Mouse (Mus musculus) hindbrain, embryonic 14.5 days (tissue): Measurements from ENCODE around the gene Fgf14. TPM values are rescaled to one million over a fixed set of nuclear protein-coding genes. Genes with fewer than 3 reads are reported as not detected.
"Not testable (repeated sequence)": the region's sequence is repeated elsewhere in the genome, so short reads cannot be mapped to it uniquely, and the experiment has no call there.

Source experiments
- ATAC-seq: fragments of 200-750 bp; cut with Nextera tagmentation; 2 replicates; pipeline ENCODE4 v1.8.0; 2017; ENCODE audit warnings: moderate number of reproducible peaks, mild to moderate bottlenecking, moderate TSS enrichment, moderate library complexity; ENCODE audit not compliant: low FRiP score
- DNase-seq: peaks from one replicate; pipeline ENCODE4 v3.0.0-alpha.2; 2015; ENCODE audit warnings: low spot score
- H3K27ac ChIP-seq: fragments of 300-500 bp; sonication (generic); 2 replicates; pipeline ENCODE4 v1.5.1; 2014; ENCODE audit warnings: mild to moderate bottlenecking, moderate library complexity
- H3K27me3 ChIP-seq: fragments of 300-500 bp; sonication (generic); 2 replicates; pipeline ENCODE4 v1.6.1; 2014; ENCODE audit warnings: mild to moderate bottlenecking, low read length, mixed read lengths; ENCODE audit not compliant: control insufficient read depth, insufficient read depth
- H3K36me3 ChIP-seq: fragments of 300-500 bp; sonication (generic); replicated peaks from 2 replicates; pipeline ENCODE4 v1.6.1; 2014; ENCODE audit not compliant: control insufficient read depth, insufficient read depth
- H3K4me1 ChIP-seq: fragments of 300-500 bp; sonication (generic); replicated peaks from 2 replicates; pipeline ENCODE4 v1.6.1; 2014; ENCODE audit warnings: antibody characterized with exemption, low read length, mixed read lengths; ENCODE audit not compliant: control insufficient read depth, insufficient read depth
- H3K4me2 ChIP-seq: fragments of 300-500 bp; sonication (generic); replicated peaks from 2 replicates; pipeline ENCODE4 v1.6.1; 2014; ENCODE audit warnings: mild to moderate bottlenecking, moderate library complexity
- H3K4me3 ChIP-seq: fragments of 300-500 bp; sonication (generic); replicated peaks from 2 replicates; pipeline ENCODE4 v1.5.1; 2014; ENCODE audit warnings: mild to moderate bottlenecking, low read length
- H3K9ac ChIP-seq: fragments of 300-500 bp; sonication (generic); 2 replicates; pipeline ENCODE4 v1.6.1; 2014
- H3K9me3 ChIP-seq: fragments of 300-500 bp; sonication (generic); 2 replicates; pipeline ENCODE4 v1.6.1; 2016; ENCODE audit warnings: low read length; ENCODE audit not compliant: control insufficient read depth
- WGBS: fragments of 180-500 bp; shearing (Covaris S2); extraction: QIAGEN DNeasy Blood & Tissue Kit; methylation state at CpG from one replicate; pipeline ENCODE4 v1.1.7; 2014; 5-methylcytosine and 5-hydroxymethylcytosine counted together
- polyA plus RNA-seq: library from polyadenylated mRNA; unstranded; fragments of >200 nt; fragmentation: Nextera tagmentation; extraction: Ambion mirVana; gene quantifications from 2 replicates; pipeline ENCODE4 v1.2.1, GENCODE M21; 2014

The Fgf14 gene
- polyA plus RNA-seq, 1 experiment from 2014 or later = 38.4 TPM

DNA sequence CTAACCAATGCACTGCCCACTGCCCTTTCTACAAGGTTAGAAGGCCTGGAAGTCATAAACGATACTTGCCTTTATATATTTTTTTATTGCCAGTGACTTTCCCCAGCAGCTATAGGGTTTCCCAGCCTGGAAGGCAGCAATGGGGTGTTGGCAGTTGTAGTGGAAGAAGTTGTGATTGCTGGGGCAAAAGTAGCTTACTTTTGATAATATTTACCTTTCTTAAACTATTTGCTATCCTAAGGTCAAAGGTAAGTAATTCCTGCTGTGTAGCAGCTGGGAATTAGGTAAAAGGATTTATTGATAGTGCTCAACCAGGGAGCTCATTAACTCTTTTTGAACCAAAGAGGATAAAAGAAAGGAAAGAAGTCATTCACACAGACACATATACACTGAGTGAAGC lies 164.9 kb downstream of the Fgf14 start:
- WGBS = 88% methylated on average over 1 of the region's 1 CpGs
- Histone ChIP-seq H3K36me3 (no peaks in the 10 kb centered on the region), H3K4me1 (no peaks in the 10 kb centered on the region), H3K27me3 (no peaks in the 10 kb centered on the region), H3K9me3 (no peaks in the 10 kb centered on the region), H3K4me3 (no peak overlapping the region), H3K4me2 (no peak overlapping the region), H3K27ac (no peak overlapping the region), H3K9ac (no peak overlapping the region)
- ATAC-seq = no peak
- no peak for DNase-seq

DNA sequence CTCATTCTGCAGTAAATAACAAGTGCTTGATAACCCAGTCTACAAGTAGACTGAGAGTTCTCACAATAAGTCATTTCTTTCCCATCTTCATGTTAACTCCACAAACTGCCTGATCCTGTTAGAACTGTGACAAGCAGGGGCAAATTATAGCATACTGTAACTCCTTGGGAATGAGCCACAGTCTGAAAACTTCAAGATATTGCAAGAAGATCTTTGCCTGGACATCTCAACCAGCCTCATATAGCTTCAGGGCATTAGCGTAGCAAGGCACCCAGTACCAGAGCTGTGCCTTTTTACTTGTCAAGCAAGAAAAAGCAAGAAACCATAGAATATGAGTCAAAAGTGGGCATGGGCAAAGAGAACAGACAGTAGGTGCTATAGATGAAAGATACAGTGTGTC lies 188.0 kb downstream of the Fgf14 start:
- no peaks in the 10 kb centered on the region for H3K27me3 ChIP-seq
- H3K9me3 ChIP-seq = no peaks in the 10 kb centered on the region
- H3K9ac ChIP-seq = no peak overlapping the region
- DNase-seq = no peak
- WGBS = 98% methylated on average over 1 of the region's 1 CpGs
- H3K36me3 ChIP-seq = no peaks in the 10 kb centered on the region
- H3K4me1 ChIP-seq = no peaks in the 10 kb centered on the region
- H3K4me3 ChIP-seq = no peak overlapping the region
- no peak overlapping the region for H3K4me2 ChIP-seq
- H3K27ac ChIP-seq = no peak overlapping the region
- ATAC-seq = no peak

DNA sequence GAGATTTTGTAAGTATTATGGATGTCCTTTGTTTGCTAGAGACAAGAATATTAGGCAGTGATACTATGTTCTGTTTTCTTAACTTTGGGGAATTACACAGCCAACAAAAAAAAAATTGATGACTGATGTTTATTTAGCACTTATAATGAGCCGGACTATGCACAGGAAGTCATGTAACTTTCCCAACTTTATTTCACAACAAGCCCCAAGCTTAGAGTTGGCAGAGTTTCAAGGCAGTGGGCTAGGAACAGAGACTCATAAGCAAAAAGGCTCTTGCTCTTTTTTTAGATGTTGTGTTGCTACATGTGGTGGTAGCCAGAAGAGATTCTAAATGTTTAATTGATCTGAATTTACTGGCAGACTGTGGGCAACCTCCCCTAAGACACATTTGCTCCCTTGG lies 191.7 kb downstream of the Fgf14 start:
- Histone ChIP-seq H3K27ac (no peak overlapping the region), H3K4me3 (no peak overlapping the region), H3K4me2 (no peak overlapping the region), H3K27me3 (no peaks in the 10 kb centered on the region), H3K36me3 (no peaks in the 10 kb centered on the region), H3K9me3 (no peaks in the 10 kb centered on the region), H3K9ac (no peak overlapping the region), H3K4me1 (no peaks in the 10 kb centered on the region)
- ATAC-seq (no peak), DNase-seq (no peak)
- WGBS = 95% methylated on average over 1 of the region's 1 CpGs

DNA sequence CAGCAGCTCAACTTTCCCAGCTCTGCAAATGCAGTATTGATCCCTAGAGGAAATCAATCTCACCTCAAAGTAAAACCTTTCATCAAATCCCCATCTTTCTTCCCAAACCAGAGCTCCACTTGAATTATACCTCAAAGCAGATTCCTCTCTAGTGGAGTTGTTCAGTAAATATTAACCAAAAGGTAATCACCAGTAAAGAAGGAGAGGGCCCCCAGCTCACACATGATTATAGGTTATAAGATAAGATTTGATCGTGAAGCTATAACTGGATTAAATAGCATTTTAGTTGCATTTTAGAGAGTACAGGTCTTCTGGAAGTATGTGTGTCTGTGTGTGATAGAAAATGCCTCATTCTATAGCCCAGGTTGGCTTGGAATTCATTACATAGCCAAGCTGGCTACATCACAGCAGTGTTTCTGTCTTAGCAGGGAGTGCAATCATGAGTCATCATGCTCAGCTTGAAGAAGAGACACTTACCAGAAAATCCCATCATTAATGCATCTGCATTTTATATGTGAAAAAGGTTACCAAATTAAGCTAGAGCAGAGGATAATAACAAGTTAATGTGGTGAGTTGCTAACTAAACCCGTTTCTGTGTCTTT lies 202.8 kb downstream of the Fgf14 start:
- H3K9me3 ChIP-seq = no peaks in the 10 kb centered on the region
- ATAC-seq (no peak), DNase-seq (no peak)
- no peak overlapping the region for H3K4me3 ChIP-seq
- no peaks in the 10 kb centered on the region for H3K4me1 ChIP-seq
- H3K36me3 ChIP-seq = no peaks in the 10 kb centered on the region
- H3K4me2 ChIP-seq = no peak overlapping the region
- H3K9ac ChIP-seq = no peak overlapping the region
- 80% methylated on average over 2 of the region's 2 CpGs for WGBS
- H3K27me3 ChIP-seq = no peaks in the 10 kb centered on the region
- H3K27ac ChIP-seq = no peak overlapping the region

DNA sequence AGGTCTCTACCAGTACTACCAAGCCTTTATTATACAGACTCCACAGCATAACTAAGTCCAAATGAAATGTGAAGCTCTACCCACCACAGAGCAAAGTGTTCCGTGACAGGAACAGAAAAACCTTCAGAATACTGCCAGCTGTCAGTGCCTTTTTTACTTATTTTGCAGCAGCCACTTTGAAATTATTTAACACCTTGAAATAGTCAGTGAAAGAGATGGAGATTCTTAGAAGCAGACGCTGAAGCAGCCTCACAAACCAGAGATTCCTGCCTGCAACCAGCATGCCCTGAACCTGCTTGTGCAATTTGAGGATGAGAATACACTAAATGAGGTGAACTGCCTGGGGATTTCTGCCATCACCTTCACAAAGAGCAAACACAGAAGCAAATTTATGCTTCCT lies 206.0 kb downstream of the Fgf14 start:
- H3K27me3 ChIP-seq = no peaks in the 10 kb centered on the region

DNA sequence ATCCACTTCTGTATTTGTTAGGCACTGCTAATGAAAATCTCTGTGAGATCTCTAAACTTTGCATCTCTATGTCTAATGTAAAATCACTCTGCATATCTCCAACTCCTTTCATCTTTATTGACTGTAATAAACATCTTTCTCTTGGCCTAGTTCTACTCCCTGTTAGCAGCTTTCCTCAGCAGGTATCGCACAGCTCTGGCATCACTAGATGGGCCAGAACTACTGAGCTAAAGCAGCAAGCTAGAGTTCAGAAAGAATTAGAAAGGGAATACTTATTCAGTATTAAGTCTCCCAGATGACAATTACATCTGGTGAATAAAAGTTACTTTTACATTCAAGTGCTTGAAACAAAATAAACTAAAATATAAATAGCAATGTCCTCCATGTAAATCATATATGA lies 221.8 kb downstream of the Fgf14 start:
- H3K4me2 ChIP-seq = no peak overlapping the region
- DNase-seq = no peak
- ATAC-seq = no peak
- H3K9ac ChIP-seq = no peak overlapping the region
- no peaks in the 10 kb centered on the region for H3K4me1 ChIP-seq
- 96% methylated on average over 1 of the region's 1 CpGs for WGBS
- no peaks in the 10 kb centered on the region for H3K36me3 ChIP-seq
- H3K27ac ChIP-seq = no peak overlapping the region
- no peak overlapping the region for H3K4me3 ChIP-seq
- no peaks in the 10 kb centered on the region for H3K9me3 ChIP-seq
- H3K27me3 ChIP-seq = no peaks in the 10 kb centered on the region

More for the DNA sequence above, 206.0 kb downstream of the Fgf14 start:
- DNase-seq (no peak), ATAC-seq (no peak)
- H3K9ac ChIP-seq = no peak overlapping the region
- no peaks in the 10 kb centered on the region for H3K36me3 ChIP-seq
- WGBS = 79% methylated on average over 2 of the region's 2 CpGs
- H3K4me1 ChIP-seq = no peaks in the 10 kb centered on the region
- H3K27ac ChIP-seq = no peak overlapping the region
- no peaks in the 10 kb centered on the region for H3K9me3 ChIP-seq
- no peak overlapping the region for H3K4me2 ChIP-seq
- H3K4me3 ChIP-seq = no peak overlapping the region

DNA sequence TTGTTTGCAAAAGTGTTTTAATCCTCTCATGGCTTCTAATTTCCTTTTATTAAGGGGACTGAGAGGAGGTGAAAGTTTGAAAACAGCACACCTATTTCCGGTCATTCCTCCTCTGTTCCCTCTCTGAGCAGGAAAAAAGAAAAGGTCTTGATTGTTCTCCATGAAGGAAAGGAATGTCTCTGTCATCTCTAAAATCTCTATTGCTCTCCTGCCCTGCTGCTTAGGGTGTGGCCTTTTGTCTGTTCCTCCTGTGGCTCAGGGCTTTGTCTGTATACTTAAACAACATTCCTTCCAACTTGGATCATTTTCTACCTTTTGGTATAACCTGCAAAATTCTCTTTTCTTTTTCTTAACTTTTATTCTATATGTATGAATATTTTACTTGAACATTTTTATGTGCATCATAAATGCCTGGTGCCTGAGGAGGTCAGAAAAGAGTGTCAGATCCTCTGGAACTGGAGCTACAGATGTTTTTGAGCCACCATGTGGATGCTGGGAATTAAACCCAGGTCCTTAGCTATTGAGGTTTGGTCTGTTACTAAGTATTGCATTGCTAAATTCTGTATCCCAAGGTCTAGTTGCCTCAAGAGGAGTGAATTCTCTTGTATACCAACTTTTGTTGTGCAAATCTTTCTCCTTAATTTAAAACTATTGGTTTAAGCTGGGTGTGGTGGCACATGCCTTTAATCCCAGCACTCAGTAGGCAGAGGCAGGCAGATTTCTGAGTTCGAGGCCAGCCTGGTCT lies 230.7 kb downstream of the Fgf14 start:
- ATAC-seq (no peak), DNase-seq (no peak)
- Histone ChIP-seq H3K27ac (no peak overlapping the region), H3K36me3 (no peaks in the 10 kb centered on the region), H3K4me1 (no peaks in the 10 kb centered on the region), H3K4me3 (no peak overlapping the region), H3K9ac (no peak overlapping the region), H3K4me2 (no peak overlapping the region), H3K27me3 (no peaks in the 10 kb centered on the region), H3K9me3 (no peaks in the 10 kb centered on the region)
- 76% methylated on average over 2 of the region's 2 CpGs for WGBS

DNA sequence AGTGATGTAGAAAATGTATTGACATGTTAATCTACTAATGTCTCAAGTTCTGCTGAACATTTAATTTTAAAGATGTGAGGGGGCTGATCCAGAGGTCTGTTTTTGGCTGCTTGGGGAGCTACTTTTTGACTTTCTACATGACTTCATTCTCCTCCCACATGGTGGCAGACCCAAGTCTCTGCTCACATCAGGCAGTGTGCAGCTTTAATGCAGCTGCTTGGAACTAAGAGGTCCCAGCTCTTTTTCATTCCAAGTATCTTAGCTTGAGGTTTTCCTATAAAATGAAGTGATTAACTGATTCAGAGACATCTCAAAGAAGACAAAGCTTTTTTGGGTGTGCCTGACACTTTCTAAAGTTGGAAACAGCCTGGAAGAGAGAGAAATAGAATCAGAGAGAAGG lies 232.1 kb downstream of the Fgf14 start:
- no peaks in the 10 kb centered on the region for H3K27me3 ChIP-seq
- no peaks in the 10 kb centered on the region for H3K9me3 ChIP-seq
- H3K9ac ChIP-seq = no peak overlapping the region
- H3K4me2 ChIP-seq = no peak overlapping the region
- H3K27ac ChIP-seq = no peak overlapping the region
- DNase-seq = no peak
- H3K4me1 ChIP-seq = no peaks in the 10 kb centered on the region
- ATAC-seq = no peak
- no peaks in the 10 kb centered on the region for H3K36me3 ChIP-seq
- no peak overlapping the region for H3K4me3 ChIP-seq

DNA sequence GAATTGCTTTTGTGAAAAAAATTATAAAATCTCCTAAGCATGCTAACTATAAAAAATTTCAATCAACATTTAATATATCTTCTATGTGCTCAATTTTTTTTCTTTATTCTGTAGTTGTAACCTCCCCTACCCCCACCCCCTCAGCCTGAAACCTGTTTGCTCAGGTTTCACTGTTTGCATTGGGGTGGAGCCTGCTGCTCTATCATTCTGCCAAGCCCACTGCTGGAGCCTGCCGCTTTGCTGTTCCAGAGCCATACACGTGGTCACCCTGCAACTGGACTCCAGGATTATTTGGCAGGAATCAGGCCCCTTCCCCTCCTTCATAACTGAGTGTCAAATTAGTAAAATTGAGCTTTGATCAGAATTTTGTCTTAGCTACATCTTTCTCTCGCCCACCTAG lies 237.6 kb downstream of the Fgf14 start:
- H3K4me3 ChIP-seq, H3K4me2 ChIP-seq, H3K9ac ChIP-seq, ATAC-seq, H3K9me3 ChIP-seq, H3K36me3 ChIP-seq, H3K4me1 ChIP-seq, DNase-seq, H3K27me3 ChIP-seq, H3K27ac ChIP-seq: not testable (repeated sequence)
- 38% methylated on average over 3 of the region's 3 CpGs for WGBS

DNA sequence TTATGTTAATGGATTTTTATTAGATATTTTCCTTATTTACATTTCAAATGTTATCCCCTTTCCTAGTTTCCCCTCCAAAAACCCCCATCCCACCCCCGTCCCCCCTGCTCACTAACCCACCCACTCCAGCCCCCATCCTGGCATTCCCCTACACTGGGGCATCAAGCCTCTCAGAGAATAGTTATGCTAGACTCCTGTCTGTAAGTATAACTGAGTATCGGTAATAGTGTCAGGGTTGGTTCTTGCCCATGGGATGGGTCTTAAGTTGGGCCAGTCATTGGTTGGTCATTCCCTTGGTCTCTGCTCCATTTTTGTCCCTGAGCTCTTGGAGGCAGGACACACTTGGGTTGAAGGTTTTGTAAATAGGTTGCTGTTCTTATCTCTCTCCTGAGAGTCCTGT lies 265.0 kb downstream of the Fgf14 start:
- no peaks in the 10 kb centered on the region for H3K4me1 ChIP-seq
- 71% methylated on average over 2 of the region's 2 CpGs for WGBS
- no peaks in the 10 kb centered on the region for H3K27me3 ChIP-seq
- H3K9me3 ChIP-seq = no peaks in the 10 kb centered on the region
- no peak overlapping the region for H3K4me3 ChIP-seq
- no peak overlapping the region for H3K4me2 ChIP-seq
- DNase-seq = no peak
- no peak overlapping the region for H3K27ac ChIP-seq
- ATAC-seq = no peak
- no peak overlapping the region for H3K9ac ChIP-seq
- H3K36me3 ChIP-seq = no peaks in the 10 kb centered on the region
